Mouse (Mus musculus) ovary, adult 10 weeks (tissue): ENCODE results near the gene Gm13199. TPM values are rescaled to one million over a fixed set of nuclear protein-coding genes. Genes with fewer than 3 reads are reported as not detected.

Experiments used
- polyA plus RNA-seq: library from polyadenylated mRNA; stranded (reverse); fragments of 350-450 nt; fragmentation: Illumina TruSeq; extraction: RNeasy Lipid Tissue Mini Kit (QIAGEN cat#74804); gene quantifications from one replicate; pipeline ENCODE4 v1.2.3, GENCODE M21; 2014

The Gm13199 gene
- not detected for polyA plus RNA-seq

DNA sequence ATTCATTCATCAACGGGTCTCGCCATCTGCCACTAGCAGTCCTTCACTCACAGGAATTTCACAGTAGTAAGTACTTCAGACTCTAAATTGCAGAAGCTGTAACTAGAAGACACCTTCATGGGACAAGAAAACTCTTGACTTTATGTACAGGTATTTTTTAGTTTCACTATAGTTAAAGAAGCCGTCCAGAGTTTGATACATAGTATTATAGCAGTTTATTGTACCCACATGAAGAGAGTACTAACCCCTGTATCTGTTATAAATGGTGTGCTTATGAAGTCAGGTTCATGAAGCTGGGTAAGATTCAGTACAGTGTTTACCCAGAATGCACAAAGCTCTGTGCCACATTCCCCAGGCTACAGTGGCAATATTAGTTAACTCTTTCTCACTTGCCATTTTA is at the start of gene Gm13199:
Gm13199 (minus strand) TSS at position 101 of the 400 bp plus-strand sequence.

DNA sequence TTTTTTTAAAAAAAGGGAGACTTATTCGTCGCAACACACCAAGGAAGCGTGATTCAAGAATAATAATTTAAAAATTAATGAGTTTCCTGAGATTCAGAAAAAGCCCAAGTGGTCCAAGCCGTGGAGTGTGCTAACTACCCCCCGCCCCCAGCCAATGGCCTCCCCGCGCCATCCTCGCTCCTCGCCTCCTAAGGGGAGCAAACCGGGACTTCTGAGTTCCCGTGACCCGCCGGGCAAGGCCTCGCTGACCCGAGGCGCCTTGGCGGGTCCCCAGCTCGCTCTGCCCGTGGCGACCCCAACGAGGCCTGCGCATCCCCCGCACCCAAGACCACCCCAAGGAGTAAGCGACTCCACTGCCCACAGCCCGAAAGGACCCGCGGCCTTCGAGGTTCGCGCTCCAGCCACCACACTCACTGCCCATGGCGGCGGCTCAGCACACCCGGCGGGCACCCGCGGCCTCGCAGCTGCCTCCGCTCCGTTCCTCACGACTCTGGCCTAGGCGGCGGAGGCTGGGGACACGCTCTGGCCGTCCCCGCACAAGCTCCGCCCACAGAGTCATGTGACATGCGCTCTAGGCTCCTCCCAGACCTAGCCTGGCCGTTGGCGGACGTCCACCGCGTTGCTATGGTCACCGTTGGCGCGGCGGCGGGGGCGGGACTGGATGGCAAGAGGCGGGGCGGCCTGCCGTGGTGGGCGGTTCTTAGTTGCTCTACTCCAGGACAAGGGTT is 32.3 kb upstream of the Gm13199 start, which contains the start of gene Sec61a2:
Sec61a2 (minus strand) TSS at position 590 of the 728 bp plus-strand sequence.

GRCm38 (mm10) chr2:5844873-5845631 is 17.7 kb downstream of the Gm13199 start, which contains the start of the genes Nudt5 and Cdc123:
Gene Nudt5, plus strand, starts transcription at chr2:5845019.
Gene Cdc123, minus strand, starts transcription at chr2:5845164.

Other genes with a start within 250 kb of the Gm13199 start
- 11.6 TPM for gene Camk1d, start 148.4 kb downstream of the Gm13199 start, polyA plus RNA-seq
- gene Nudt5, start 17.9 kb downstream of the Gm13199 start, polyA plus RNA-seq = 45.1 TPM
- 240 TPM for gene Cdc123, start 17.8 kb downstream of the Gm13199 start, polyA plus RNA-seq
- 63.5 TPM for gene Sec61a2, start 32.5 kb upstream of the Gm13199 start, polyA plus RNA-seq
- 8.5 TPM for gene Dhtkd1, start 79.9 kb upstream of the Gm13199 start, polyA plus RNA-seq
- 122 TPM for gene Upf2, start 88.5 kb upstream of the Gm13199 start, polyA plus RNA-seq